Mouse (Mus musculus): ENCODE data around the gene Wdr81. TPM values are rescaled to one million over a fixed set of nuclear protein-coding genes. Genes with fewer than 3 reads are reported as not detected.
A peak's percentile ranks its signal among the peaks of the same experiment; 100 is the strongest.
"Not testable (repeated sequence)": the region's sequence is repeated elsewhere in the genome, so short reads cannot be mapped to it uniquely, and the experiment has no call there.

The Wdr81 gene
- polyA plus RNA-seq, 1 experiment from 2014 or later: 5.7 TPM

- no peak for ATAC-seq (ENCODE audit: low read depth)
- peaks cover 34% of the 10 kb centered on the region for H3K4me1 ChIP-seq (ENCODE audit: control insufficient read depth, insufficient read depth, low read length)
- no peaks in the 10 kb centered on the region for H3K9me3 ChIP-seq (ENCODE audit: control insufficient read depth, low read length)
- H3K27me3 ChIP-seq (replicated peaks; ENCODE audit: control insufficient read depth, insufficient read depth, low read length): no peaks in the 10 kb centered on the region
- peak; percentile 41 for DNase-seq (ENCODE audit: low spot score)
- no peaks in the 10 kb centered on the region for H3K36me3 ChIP-seq (ENCODE audit: control insufficient read depth, insufficient read depth, low read length)
- no peak overlapping the region for H3K4me2 ChIP-seq (ENCODE audit: low read depth, low read length)
- no peak overlapping the region for H3K4me3 ChIP-seq (ENCODE audit: low read depth, low read length)
- H3K27ac ChIP-seq (replicated peaks; ENCODE audit: low read depth, low read length): no peak overlapping the region
- 12% methylated on average over 3 of the region's 3 CpGs for WGBS
- H3K9ac ChIP-seq (ENCODE audit: low read depth, low read length): no peak overlapping the region
Observed at GRCm38 (mm10) chr11:75458169-75458568, 3.7 kb upstream of the Wdr81 start.

GRCm38 (mm10) chr11:75456440-75456871 lies 1.9 kb upstream of the Wdr81 start:
- H3K27me3 ChIP-seq (replicated peaks; ENCODE audit: control insufficient read depth, insufficient read depth, low read length): no peaks in the 10 kb centered on the region
- peaks cover 12% of the 10 kb centered on the region; the same call in 1 of the 2 replicates for H3K36me3 ChIP-seq (ENCODE audit: control insufficient read depth, insufficient read depth, low read length)
- peaks cover 23% of the 10 kb centered on the region for H3K4me1 ChIP-seq (ENCODE audit: control insufficient read depth, insufficient read depth, low read length)
- H3K4me3 ChIP-seq (ENCODE audit: low read depth, low read length): no peak overlapping the region
- no peak for ATAC-seq (ENCODE audit: low read depth)
- H3K4me2 ChIP-seq (ENCODE audit: low read depth, low read length): no peak overlapping the region
- no peaks in the 10 kb centered on the region for H3K9me3 ChIP-seq (ENCODE audit: control insufficient read depth, low read length)
- 82% methylated on average over 7 of the region's 7 CpGs for WGBS
- DNase-seq (ENCODE audit: low spot score): no peak
- H3K9ac ChIP-seq (ENCODE audit: low read depth, low read length): no peak overlapping the region
- no peak overlapping the region for H3K27ac ChIP-seq (replicated peaks; ENCODE audit: low read depth, low read length)

- WGBS: 93% methylated on average over 2 of the region's 2 CpGs
- peaks cover 23% of the 10 kb centered on the region for H3K4me1 ChIP-seq (ENCODE audit: control insufficient read depth, insufficient read depth, low read length)
- not testable (repeated sequence) for H3K27me3 ChIP-seq (replicated peaks; ENCODE audit: control insufficient read depth, insufficient read depth, low read length); DNase-seq (ENCODE audit: low spot score); H3K9me3 ChIP-seq (ENCODE audit: control insufficient read depth, low read length); H3K4me2 ChIP-seq (ENCODE audit: low read depth, low read length); H3K9ac ChIP-seq (ENCODE audit: low read depth, low read length); H3K4me3 ChIP-seq (ENCODE audit: low read depth, low read length); H3K27ac ChIP-seq (replicated peaks; ENCODE audit: low read depth, low read length); ATAC-seq (ENCODE audit: low read depth)
- H3K36me3 ChIP-seq (ENCODE audit: control insufficient read depth, insufficient read depth, low read length): peaks cover 16% of the 10 kb centered on the region; the same call in 1 of the 2 replicates
Observed at GRCm38 (mm10) chr11:75455971-75456370, 1.5 kb upstream of the Wdr81 start.

GRCm38 (mm10) chr11:75455041-75455736 lies 672 bp upstream of the Wdr81 start:
- Histone ChIP-seq H3K4me1 (ENCODE audit: control insufficient read depth, insufficient read depth, low read length) (peaks cover 21% of the 10 kb centered on the region), H3K4me2 (ENCODE audit: low read depth, low read length) (peak overlapping the region; percentile 99), H3K9me3 (ENCODE audit: control insufficient read depth, low read length) (no peaks in the 10 kb centered on the region), H3K9ac (ENCODE audit: low read depth, low read length) (peak overlapping the region; percentile 49), H3K27me3 (replicated peaks; ENCODE audit: control insufficient read depth, insufficient read depth, low read length) (no peaks in the 10 kb centered on the region), H3K27ac (replicated peaks; ENCODE audit: low read depth, low read length) (peak overlapping the region; percentile 74), H3K36me3 (ENCODE audit: control insufficient read depth, insufficient read depth, low read length) (peaks cover 18% of the 10 kb centered on the region; the same call in 1 of the 2 replicates), H3K4me3 (ENCODE audit: low read depth, low read length) (peak overlapping the region; percentile 65)
- DNase-seq (ENCODE audit: low spot score) (no peak), ATAC-seq (ENCODE audit: low read depth) (no peak)
- 72% methylated on average over 10 of the region's 10 CpGs for WGBS

- no peak overlapping the region for H3K4me3 ChIP-seq (ENCODE audit: low read depth, low read length)
- no peaks in the 10 kb centered on the region for H3K27me3 ChIP-seq (replicated peaks; ENCODE audit: control insufficient read depth, insufficient read depth, low read length)
- ATAC-seq (ENCODE audit: low read depth) (no peak), DNase-seq (ENCODE audit: low spot score) (no peak)
- 95% methylated on average over 31 of the region's 31 CpGs for WGBS
- H3K27ac ChIP-seq (replicated peaks; ENCODE audit: low read depth, low read length): no peak overlapping the region
- H3K9ac ChIP-seq (ENCODE audit: low read depth, low read length): no peak overlapping the region
- peaks cover 8% of the 10 kb centered on the region for H3K4me1 ChIP-seq (ENCODE audit: control insufficient read depth, insufficient read depth, low read length)
- H3K36me3 ChIP-seq (ENCODE audit: control insufficient read depth, insufficient read depth, low read length): peaks cover 31% of the 10 kb centered on the region
- H3K4me2 ChIP-seq (ENCODE audit: low read depth, low read length): peak overlapping the region; percentile 99; the same call in 1 of the 2 replicates
- H3K9me3 ChIP-seq (ENCODE audit: control insufficient read depth, low read length): no peaks in the 10 kb centered on the region
Observed at GRCm38 (mm10) chr11:75452812-75453557, 1.5 kb downstream of the Wdr81 start.

- Histone ChIP-seq H3K9me3 (ENCODE audit: control insufficient read depth, low read length) (no peaks in the 10 kb centered on the region), H3K4me1 (ENCODE audit: control insufficient read depth, insufficient read depth, low read length) (peaks cover 8% of the 10 kb centered on the region), H3K4me3 (ENCODE audit: low read depth, low read length) (no peak overlapping the region), H3K9ac (ENCODE audit: low read depth, low read length) (no peak overlapping the region), H3K4me2 (ENCODE audit: low read depth, low read length) (no peak overlapping the region), H3K27ac (replicated peaks; ENCODE audit: low read depth, low read length) (no peak overlapping the region), H3K36me3 (ENCODE audit: control insufficient read depth, insufficient read depth, low read length) (peaks cover 38% of the 10 kb centered on the region), H3K27me3 (replicated peaks; ENCODE audit: control insufficient read depth, insufficient read depth, low read length) (no peaks in the 10 kb centered on the region)
- ATAC-seq (ENCODE audit: low read depth) (no peak), DNase-seq (ENCODE audit: low spot score) (no peak)
- WGBS: 94% methylated on average over 8 of the region's 8 CpGs
Observed at GRCm38 (mm10) chr11:75452081-75452480, 2.4 kb downstream of the Wdr81 start.

GRCm38 (mm10) chr11:75450936-75451335 lies 3.6 kb downstream of the Wdr81 start:
- ATAC-seq (ENCODE audit: low read depth) (no peak), DNase-seq (ENCODE audit: low spot score) (no peak)
- Histone ChIP-seq H3K36me3 (ENCODE audit: control insufficient read depth, insufficient read depth, low read length) (peaks cover 38% of the 10 kb centered on the region), H3K9me3 (ENCODE audit: control insufficient read depth, low read length) (no peaks in the 10 kb centered on the region), H3K9ac (ENCODE audit: low read depth, low read length) (no peak overlapping the region), H3K4me1 (ENCODE audit: control insufficient read depth, insufficient read depth, low read length) (peaks cover 8% of the 10 kb centered on the region), H3K27me3 (replicated peaks; ENCODE audit: control insufficient read depth, insufficient read depth, low read length) (no peaks in the 10 kb centered on the region), H3K4me2 (ENCODE audit: low read depth, low read length) (no peak overlapping the region), H3K4me3 (ENCODE audit: low read depth, low read length) (no peak overlapping the region), H3K27ac (replicated peaks; ENCODE audit: low read depth, low read length) (no peak overlapping the region)
- WGBS: 87% methylated on average over 15 of the region's 15 CpGs

- Histone ChIP-seq H3K4me2 (ENCODE audit: low read depth, low read length) (no peak overlapping the region), H3K27ac (replicated peaks; ENCODE audit: low read depth, low read length) (no peak overlapping the region), H3K27me3 (replicated peaks; ENCODE audit: control insufficient read depth, insufficient read depth, low read length) (no peaks in the 10 kb centered on the region), H3K9me3 (ENCODE audit: control insufficient read depth, low read length) (no peaks in the 10 kb centered on the region), H3K4me3 (ENCODE audit: low read depth, low read length) (no peak overlapping the region), H3K9ac (ENCODE audit: low read depth, low read length) (no peak overlapping the region), H3K4me1 (ENCODE audit: control insufficient read depth, insufficient read depth, low read length) (peaks cover 8% of the 10 kb centered on the region), H3K36me3 (ENCODE audit: control insufficient read depth, insufficient read depth, low read length) (peaks cover 44% of the 10 kb centered on the region)
- WGBS: 90% methylated on average over 8 of the region's 8 CpGs
- ATAC-seq (ENCODE audit: low read depth): no peak
- DNase-seq (ENCODE audit: low spot score): no peak
Observed at GRCm38 (mm10) chr11:75450304-75450908, 4.1 kb downstream of the Wdr81 start.
